8 mouse cellular contexts compared by ENCODE assay signal in the genomic region with DNA sequence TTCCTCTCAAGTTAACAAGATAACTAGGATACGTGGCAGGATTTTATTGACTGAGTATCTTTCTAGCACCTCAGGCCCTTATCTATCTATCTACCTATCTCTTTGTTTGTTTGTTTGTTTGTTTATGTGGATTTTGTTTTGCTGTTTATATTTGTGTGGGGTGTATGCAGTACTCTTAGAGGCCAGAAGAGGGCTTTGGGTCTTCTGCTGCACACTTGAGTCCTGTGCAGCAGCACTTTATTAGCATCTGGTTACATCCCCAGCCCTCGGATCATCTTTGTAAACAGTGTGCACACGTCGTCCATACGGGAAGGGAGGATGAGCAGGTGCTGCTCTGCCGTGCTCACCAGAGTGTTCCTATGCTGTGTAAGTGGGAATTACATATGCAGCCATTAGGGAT. TPM values are rescaled to one million over a fixed set of nuclear protein-coding genes. Genes with fewer than 3 reads are reported as not detected.
DNase-seq lines count a peak whose midpoint lies in the region; ATAC-seq and TF ChIP-seq lines count a peak whose summit lies in the region.
"Had no signal": no experiment of that assay in that cellular context is flagged by ENCODE, and none has a peak within 500 bp of the region (broad histone marks: within the 10 kb centered on the region; RNA-seq: fewer than 3 reads in every experiment).

No protein-coding gene starts in this region.

- DNase-seq in kidney, postnatal 0 days (ENCODE audit: low spot score), result peak; percentile 37
- peak; percentile 24 for DNase-seq in A20 (ENCODE audit: low read depth, low spot score)
- no peak for DNase-seq in heart, postnatal 14 days
- no peak for DNase-seq in testis, postnatal 14 days (ENCODE audit: low spot score)
- DNase-seq: right cerebral cortex, postnatal 4 days had no signal

- intact Hi-C loops in heart, postnatal 14 days (cut with DNase I), result no loop called here

- peaks cover 34% of the 10 kb centered on the region for H3K36me3 ChIP-seq in kidney, postnatal 0 days (ENCODE audit: insufficient read depth, low read length)
- H3K36me3 ChIP-seq in kidney, embryonic 16.5 days (ENCODE audit: insufficient read depth, low read length), result peaks cover 64% of the 10 kb centered on the region
- H3K36me3 ChIP-seq in E14TG2a.4 (ENCODE audit: insufficient read depth, low read length), result peaks cover 99% of the 10 kb centered on the region

- 76% methylated on average over 6 of the region's 6 CpGs for WGBS in kidney, postnatal 0 days
- 75% methylated on average over 6 of the region's 6 CpGs for WGBS in kidney, embryonic 16.5 days

- no peak overlapping the region for H3K9ac ChIP-seq in kidney, postnatal 0 days (ENCODE audit: low read depth, low read length)
- H3K9ac ChIP-seq in kidney, embryonic 16.5 days (replicated peaks; ENCODE audit: low read length), result no peak overlapping the region

- H3K27ac ChIP-seq in kidney, postnatal 0 days, result no peak overlapping the region
- H3K27ac ChIP-seq in kidney, embryonic 16.5 days (ENCODE audit: low read length), result no peak overlapping the region

- H3K4me3 ChIP-seq in kidney, postnatal 0 days (replicated peaks; ENCODE audit: low read depth, low read length), result no peak overlapping the region
- no peak overlapping the region for H3K4me3 ChIP-seq in kidney, embryonic 16.5 days (ENCODE audit: low read length)
- no peak overlapping the region for H3K4me3 ChIP-seq in E14TG2a.4 (replicated peaks; ENCODE audit: low read length)

- ATAC-seq in kidney, postnatal 0 days (replicated peaks; ENCODE audit: low FRiP score, low read depth), result no peak
- ATAC-seq in kidney, embryonic 16.5 days (ENCODE audit: low FRiP score, low TSS enrichment), result no peak
- peak; percentile 65 for ATAC-seq in megakaryocyte progenitor cell, adult 5-6 weeks (replicated peaks; ENCODE audit: poor library complexity)

- H3K9me3 ChIP-seq in kidney, postnatal 0 days (replicated peaks; ENCODE audit: low read length), result no peaks in the 10 kb centered on the region
- H3K9me3 ChIP-seq in kidney, embryonic 16.5 days (ENCODE audit: low read length), result no peaks in the 10 kb centered on the region
- H3K9me3 ChIP-seq in E14TG2a.4 (ENCODE audit: low read length), result no peaks in the 10 kb centered on the region

- H3K27me3 ChIP-seq in kidney, postnatal 0 days (ENCODE audit: insufficient read depth, low read length), result no peaks in the 10 kb centered on the region
- no peaks in the 10 kb centered on the region for H3K27me3 ChIP-seq in kidney, embryonic 16.5 days (ENCODE audit: insufficient read depth, low read length)
- H3K27me3 ChIP-seq in E14TG2a.4 (ENCODE audit: insufficient read depth, low read length), result no peaks in the 10 kb centered on the region

- H3K4me1 ChIP-seq in kidney, postnatal 0 days (replicated peaks; ENCODE audit: insufficient read depth, low read length), result no peaks in the 10 kb centered on the region
- H3K4me1 ChIP-seq in kidney, embryonic 16.5 days (ENCODE audit: insufficient read depth, low read length), result no peaks in the 10 kb centered on the region
- H3K4me1 ChIP-seq in E14TG2a.4 (replicated peaks; ENCODE audit: low read depth, low read length), result no peaks in the 10 kb centered on the region

- TF ChIP-seq CTCF in kidney, postnatal 0 days (IDR thresholded peaks at IDR 0.05; ENCODE audit: low read depth), result peak; percentile 55; the same call in 1 of the 2 replicates
- peak; percentile 69 for TF ChIP-seq CTCF in E14TG2a.4 (conservative IDR thresholded peaks at IDR 0.05; ENCODE audit: low read length)

- no peak overlapping the region for H3K4me2 ChIP-seq in kidney, postnatal 0 days (ENCODE audit: low read length)
- no peak overlapping the region for H3K4me2 ChIP-seq in kidney, embryonic 16.5 days (replicated peaks; ENCODE audit: low read depth, low read length)

RNA-seq across cellular contexts. Expression of a gene that starts 15.1 kb away (rescaled TPM):
- polyA plus RNA-seq in kidney, postnatal 0 days (2015; fragmentation: Nextera tagmentation; extraction: Ambion mirVana), result 34.2 and 35.6 TPM in 2 replicates
- polyA plus RNA-seq in kidney, embryonic 16.5 days (2015; fragmentation: Nextera tagmentation; extraction: Ambion mirVana), result 25.0 and 25.7 TPM in 2 replicates
- 12.7 and 15.7 TPM in 2 replicates for total RNA-seq in megakaryocyte progenitor cell, adult 5-6 weeks (2015)
- 8.5 and 8.7 TPM in 2 replicates for total RNA-seq in megakaryocyte progenitor cell, adult 5-6 weeks (2017)
- total RNA-seq in heart, postnatal 14 days (2021), result 10 to 100 TPM; 11.6 to 13.4 TPM

RNA-seq across cellular contexts. Expression of a gene that starts 28.5 kb away (rescaled TPM):
- 0.36 TPM in 1 of 2 replicates, not detected in the other for polyA plus RNA-seq in kidney, postnatal 0 days (2015; fragmentation: Nextera tagmentation; extraction: Ambion mirVana)
- 0.72 and 0.89 TPM in 2 replicates for polyA plus RNA-seq in kidney, embryonic 16.5 days (2015; fragmentation: Nextera tagmentation; extraction: Ambion mirVana)
- total RNA-seq in megakaryocyte progenitor cell, adult 5-6 weeks (2015), result not detected in 2 replicates
- total RNA-seq in megakaryocyte progenitor cell, adult 5-6 weeks (2017), result 0.04 TPM in 1 of 2 replicates, not detected in the other
- not detected for total RNA-seq in heart, postnatal 14 days (2021)

RNA-seq across cellular contexts. Expression of a gene that starts 55.2 kb away (rescaled TPM):
- 18.1 and 19.5 TPM in 2 replicates for polyA plus RNA-seq in kidney, postnatal 0 days (2015; fragmentation: Nextera tagmentation; extraction: Ambion mirVana)
- polyA plus RNA-seq in kidney, embryonic 16.5 days (2015; fragmentation: Nextera tagmentation; extraction: Ambion mirVana), result 43.9 and 56.0 TPM in 2 replicates
- 132 and 145 TPM in 2 replicates for total RNA-seq in megakaryocyte progenitor cell, adult 5-6 weeks (2015)
- 343 and 401 TPM in 2 replicates for total RNA-seq in megakaryocyte progenitor cell, adult 5-6 weeks (2017)
- 1 to 10 TPM; 2.9 to 4.1 TPM for total RNA-seq in heart, postnatal 14 days (2021)

RNA-seq across cellular contexts. Expression of a gene that starts 55.3 kb away (rescaled TPM):
- 44.0 and 47.3 TPM in 2 replicates for polyA plus RNA-seq in kidney, postnatal 0 days (2015; fragmentation: Nextera tagmentation; extraction: Ambion mirVana)
- 24.7 and 28.2 TPM in 2 replicates for polyA plus RNA-seq in kidney, embryonic 16.5 days (2015; fragmentation: Nextera tagmentation; extraction: Ambion mirVana)
- 48.1 and 50.3 TPM in 2 replicates for total RNA-seq in megakaryocyte progenitor cell, adult 5-6 weeks (2015)
- 18.7 and 23.9 TPM in 2 replicates for total RNA-seq in megakaryocyte progenitor cell, adult 5-6 weeks (2017)
- total RNA-seq in heart, postnatal 14 days (2021), result 10 to 100 TPM; 18.4 to 19.2 TPM

Comparison
In these comparisons a context has a peak if more than half of its experiments do, and no peak if none do; other contexts are left out.
1. DNase-seq: peak in kidney, postnatal 0 days (single experiment) and A20 (single experiment); none in heart, postnatal 14 days (0 of 2) and testis, postnatal 14 days (single experiment).
2. RNA of a gene that starts 55.2 kb away (total RNA-seq): 132 to 401 TPM in megakaryocyte progenitor cell, adult 5-6 weeks; 2.9 to 4.1 TPM in heart, postnatal 14 days; every median in the first group is over 10 times any median in the second.